Mouse (Mus musculus) liver, embryonic 16.5 days (tissue): ENCODE results near the gene Bcar3. TPM values are rescaled to one million over a fixed set of nuclear protein-coding genes. Genes with fewer than 3 reads are reported as not detected.
A peak's percentile ranks its signal among the peaks of the same experiment; 100 is the strongest.

ENCODE experiments used
- ATAC-seq: fragments of 200-750 bp; cut with Nextera tagmentation; 2 replicates; pipeline ENCODE4 v1.8.0; 2017; ENCODE audit warnings: low read depth, mild to moderate bottlenecking, moderate number of reproducible peaks, moderate library complexity
- H3K27ac ChIP-seq: fragments of 300-500 bp; sonication (generic); 2 replicates; pipeline ENCODE4 v1.5.1; 2014; ENCODE audit warnings: mild to moderate bottlenecking, low read length
- H3K27me3 ChIP-seq: fragments of 300-500 bp; sonication (generic); 2 replicates; pipeline ENCODE4 v1.6.1; 2014; ENCODE audit warnings: low read depth, low read length, mixed read lengths; ENCODE audit not compliant: control insufficient read depth, insufficient read depth
- H3K36me3 ChIP-seq: fragments of 300-500 bp; sonication (generic); 2 replicates; pipeline ENCODE4 v1.6.1; 2014; ENCODE audit warnings: mild to moderate bottlenecking; ENCODE audit not compliant: control insufficient read depth, insufficient read depth
- H3K4me1 ChIP-seq: fragments of 300-500 bp; sonication (generic); 2 replicates; pipeline ENCODE4 v1.6.1; 2014; ENCODE audit warnings: low read depth, low read length, mixed read lengths; ENCODE audit not compliant: control insufficient read depth
- H3K4me2 ChIP-seq: fragments of 300-500 bp; sonication (generic); 2 replicates; pipeline ENCODE4 v1.6.1; 2014; ENCODE audit warnings: low read depth, low read length, mixed read lengths
- H3K4me3 ChIP-seq: fragments of 300-500 bp; sonication (generic); 2 replicates; pipeline ENCODE4 v1.5.1; 2014; ENCODE audit warnings: low read depth, mild to moderate bottlenecking, low read length
- H3K9ac ChIP-seq: fragments of 300-500 bp; sonication (generic); 2 replicates; pipeline ENCODE4 v1.6.1; 2014; ENCODE audit warnings: low read depth, low read length
- H3K9me3 ChIP-seq: fragments of 300-500 bp; sonication (generic); replicated peaks from 2 replicates; pipeline ENCODE4 v1.6.1; 2016; ENCODE audit warnings: low read length; ENCODE audit not compliant: control insufficient read depth
- WGBS: fragments of 180-500 bp; shearing (Covaris S2); extraction: QIAGEN DNeasy Blood & Tissue Kit; methylation state at CpG from one replicate; pipeline ENCODE4 v1.1.7; 2014; ENCODE audit not compliant: insufficient replicate concordance; 5-methylcytosine and 5-hydroxymethylcytosine counted together
- polyA plus RNA-seq: library from polyadenylated mRNA; unstranded; fragments of >200 nt; fragmentation: Nextera tagmentation; extraction: Ambion mirVana; gene quantifications from 2 replicates; pipeline ENCODE4 v1.2.1, GENCODE M21; 2015

The Bcar3 gene
- polyA plus RNA-seq, 1 experiment from 2014 or later: 7.2 TPM

GRCm38 (mm10) chr3:122323841-122324240 is 29.9 kb downstream of the Bcar3 start:
- Histone ChIP-seq H3K9me3 (no peaks in the 10 kb centered on the region), H3K4me1 (no peaks in the 10 kb centered on the region), H3K4me2 (no peak overlapping the region), H3K27ac (no peak overlapping the region), H3K27me3 (no peaks in the 10 kb centered on the region), H3K4me3 (no peak overlapping the region), H3K36me3 (no peaks in the 10 kb centered on the region), H3K9ac (no peak overlapping the region)
- no peak for ATAC-seq
- 57% methylated on average over 6 of the region's 6 CpGs for WGBS

- WGBS: 63% methylated on average over 3 of the region's 3 CpGs
- ATAC-seq: 0 out of 2 replicates have a peak, but pooled peaks have one; percentile 32
- no peaks in the 10 kb centered on the region for H3K4me1 ChIP-seq
- no peak overlapping the region for H3K9ac ChIP-seq
- H3K36me3 ChIP-seq: no peaks in the 10 kb centered on the region
- no peaks in the 10 kb centered on the region for H3K27me3 ChIP-seq
- H3K9me3 ChIP-seq: no peaks in the 10 kb centered on the region
- H3K4me3 ChIP-seq: no peak overlapping the region
- no peak overlapping the region for H3K27ac ChIP-seq
- no peak overlapping the region for H3K4me2 ChIP-seq
These were observed 30.6 kb downstream of the Bcar3 start for GRCm38 (mm10) chr3:122324528-122324927.

- Histone ChIP-seq H3K9ac (no peak overlapping the region), H3K36me3 (no peaks in the 10 kb centered on the region), H3K4me3 (no peak overlapping the region), H3K4me1 (no peaks in the 10 kb centered on the region; the same call in 1 of the 2 replicates), H3K4me2 (no peak overlapping the region), H3K27me3 (no peaks in the 10 kb centered on the region), H3K27ac (no peak overlapping the region), H3K9me3 (no peaks in the 10 kb centered on the region)
- 63% methylated on average over 12 of the region's 12 CpGs for WGBS
- ATAC-seq: no peak
These were observed 36.5 kb downstream of the Bcar3 start for GRCm38 (mm10) chr3:122330484-122330883.

GRCm38 (mm10) chr3:122333493-122333892 is 39.6 kb downstream of the Bcar3 start:
- Histone ChIP-seq H3K27me3 (no peaks in the 10 kb centered on the region), H3K27ac (no peak overlapping the region), H3K4me1 (no peaks in the 10 kb centered on the region; the same call in 1 of the 2 replicates), H3K36me3 (no peaks in the 10 kb centered on the region), H3K4me3 (no peak overlapping the region), H3K4me2 (no peak overlapping the region), H3K9ac (no peak overlapping the region), H3K9me3 (no peaks in the 10 kb centered on the region)
- WGBS: 49% methylated on average over 4 of the region's 4 CpGs
- no peak for ATAC-seq

- ATAC-seq: no peak
- H3K9me3 ChIP-seq: no peaks in the 10 kb centered on the region
- no peak overlapping the region for H3K27ac ChIP-seq
- no peaks in the 10 kb centered on the region; the same call in 1 of the 2 replicates for H3K4me1 ChIP-seq
- no peak overlapping the region for H3K9ac ChIP-seq
- H3K27me3 ChIP-seq: no peaks in the 10 kb centered on the region
- H3K36me3 ChIP-seq: no peaks in the 10 kb centered on the region
- H3K4me3 ChIP-seq: no peak overlapping the region
- WGBS: 36% methylated on average over 7 of the region's 7 CpGs
- H3K4me2 ChIP-seq: no peak overlapping the region
These were observed 40.0 kb downstream of the Bcar3 start for GRCm38 (mm10) chr3:122333902-122334301.

GRCm38 (mm10) chr3:122334375-122334774 is 40.4 kb downstream of the Bcar3 start:
- ATAC-seq: no peak
- Histone ChIP-seq H3K36me3 (no peaks in the 10 kb centered on the region), H3K4me2 (no peak overlapping the region), H3K27me3 (no peaks in the 10 kb centered on the region), H3K4me3 (no peak overlapping the region), H3K4me1 (no peaks in the 10 kb centered on the region; the same call in 1 of the 2 replicates), H3K9me3 (no peaks in the 10 kb centered on the region), H3K9ac (no peak overlapping the region), H3K27ac (no peak overlapping the region)
- 20% methylated on average over 7 of the region's 7 CpGs for WGBS

- no peaks in the 10 kb centered on the region; the same call in 1 of the 2 replicates for H3K4me1 ChIP-seq
- no peak for ATAC-seq
- H3K9me3 ChIP-seq: no peaks in the 10 kb centered on the region
- H3K27ac ChIP-seq: no peak overlapping the region
- H3K36me3 ChIP-seq: no peaks in the 10 kb centered on the region
- 56% methylated on average over 4 of the region's 4 CpGs for WGBS
- no peak overlapping the region for H3K4me2 ChIP-seq
- no peak overlapping the region for H3K9ac ChIP-seq
- no peaks in the 10 kb centered on the region for H3K27me3 ChIP-seq
- no peak overlapping the region for H3K4me3 ChIP-seq
These were observed 42.1 kb downstream of the Bcar3 start for GRCm38 (mm10) chr3:122336030-122336429.

- Histone ChIP-seq H3K27me3 (no peaks in the 10 kb centered on the region), H3K9me3 (no peaks in the 10 kb centered on the region), H3K27ac (no peak overlapping the region), H3K4me1 (no peaks in the 10 kb centered on the region; the same call in 1 of the 2 replicates), H3K36me3 (no peaks in the 10 kb centered on the region), H3K4me2 (no peak overlapping the region), H3K9ac (no peak overlapping the region), H3K4me3 (no peak overlapping the region)
- WGBS: 48% methylated on average over 5 of the region's 5 CpGs
- no peak for ATAC-seq
These were observed 44.1 kb downstream of the Bcar3 start for GRCm38 (mm10) chr3:122337992-122338391.

GRCm38 (mm10) chr3:122338897-122339296 is 45.0 kb downstream of the Bcar3 start:
- Histone ChIP-seq H3K36me3 (no peaks in the 10 kb centered on the region), H3K9me3 (no peaks in the 10 kb centered on the region), H3K4me2 (no peak overlapping the region), H3K9ac (no peak overlapping the region), H3K4me1 (no peaks in the 10 kb centered on the region; the same call in 1 of the 2 replicates), H3K4me3 (no peak overlapping the region), H3K27me3 (no peaks in the 10 kb centered on the region), H3K27ac (no peak overlapping the region)
- WGBS: 58% methylated on average over 7 of the region's 7 CpGs
- peak; percentile 65 for ATAC-seq
